Mouse (Mus musculus): Measurements from ENCODE around the gene Ccdc170. TPM values are rescaled to one million over a fixed set of nuclear protein-coding genes. Genes with fewer than 3 reads are reported as not detected.
"Not testable (repeated sequence)": the region's sequence is repeated elsewhere in the genome, so short reads cannot be mapped to it uniquely, and the experiment has no call there.

Ccdc170 gene
- polyA plus RNA-seq (2016; fragmentation: Nextera tagmentation; extraction: Ambion mirVana), result 0.16 TPM in 1 of 2 replicates, not detected in the other

DNA sequence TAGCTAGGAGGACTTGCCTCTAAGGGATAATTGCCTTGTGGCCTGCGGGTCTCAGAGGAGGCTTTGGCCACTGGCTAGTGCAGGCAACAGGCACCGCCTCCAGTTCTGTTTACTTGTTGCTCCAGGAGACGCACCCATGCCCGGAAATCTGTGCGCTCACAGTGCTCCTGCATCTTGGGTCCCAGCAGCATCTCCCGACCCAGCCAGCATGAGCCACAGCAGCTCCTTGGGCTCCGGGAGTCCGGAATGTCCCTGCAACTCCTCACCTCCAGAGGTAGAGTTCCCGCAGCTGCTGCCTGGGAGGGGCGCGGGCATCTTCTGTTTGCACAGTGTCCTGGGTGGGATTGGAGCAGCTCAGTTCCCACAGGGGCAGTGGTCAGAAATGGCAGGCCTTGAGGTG lies at the start of gene Ccdc170:
Gene Ccdc170, plus strand, starts transcription at position 148 of the 400 bp plus-strand sequence.
- Histone ChIP-seq H3K4me3 (peak within 1 kb of the TSS; percentile 32; the same call in 1 of the 2 replicates), H3K36me3 (no peaks in the 10 kb centered on the region), H3K27ac (replicated peaks) (no peak within 1 kb of the TSS; the same call in 1 of the 2 replicates), H3K9me3 (replicated peaks) (no peaks in the 10 kb centered on the region), H3K4me1 (peaks cover 7% of the 10 kb centered on the region), H3K27me3 (ENCODE audit: low read depth, poor library complexity, severe bottlenecking) (no peaks in the 10 kb centered on the region)
- 33% methylated on average over 11 of the region's 11 CpGs for whole genome bisulfite sequencing
- DNase-seq (ENCODE audit: low spot score), result peak; percentile 18

DNA sequence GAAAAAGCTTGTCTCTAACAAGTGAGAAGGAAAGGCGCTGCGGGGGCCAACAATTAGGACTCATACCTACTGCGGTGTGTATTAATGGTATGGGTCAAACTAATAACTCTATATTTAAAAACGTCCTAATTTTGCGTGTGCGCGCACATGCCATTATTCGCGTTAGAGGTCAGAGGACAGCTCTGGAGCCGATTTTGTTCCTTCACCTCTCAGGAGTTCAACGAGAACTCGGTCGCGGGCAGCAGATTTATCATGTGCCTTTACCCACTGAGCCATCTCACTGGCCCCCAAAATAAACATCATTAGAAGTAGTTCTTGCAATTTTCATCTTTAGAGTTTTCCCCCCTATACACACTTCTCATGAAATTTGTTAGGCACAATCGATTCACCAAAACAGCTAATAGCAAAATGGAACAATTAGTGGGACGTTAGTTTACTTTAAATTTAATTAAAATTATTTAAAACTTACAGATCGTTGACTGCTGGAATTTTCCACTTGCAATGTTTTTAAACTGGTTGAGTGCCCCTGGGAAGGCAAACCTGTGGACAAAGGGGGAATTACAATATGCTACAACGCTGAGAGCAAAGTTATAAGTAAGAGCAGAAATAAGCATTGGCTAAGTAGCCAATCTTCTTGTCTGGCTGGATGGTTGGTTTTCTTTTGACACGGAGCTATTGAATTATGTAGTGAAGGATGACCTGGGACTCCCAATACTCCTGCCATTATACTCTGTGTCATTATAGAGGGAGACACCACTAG lies 49.1 kb upstream of the Ccdc170 start:
- peaks cover 35% of the 10 kb centered on the region for H3K36me3 ChIP-seq
- peak overlapping the region; percentile 84 for H3K27ac ChIP-seq (replicated peaks)
- 14% methylated on average over 19 of the region's 19 CpGs for WGBS
- peaks cover 24% of the 10 kb centered on the region for H3K4me1 ChIP-seq
- peak overlapping the region; percentile 76 for H3K4me3 ChIP-seq
- no peak for DNase-seq (ENCODE audit: low spot score)
- no peaks in the 10 kb centered on the region for H3K9me3 ChIP-seq (replicated peaks)
- H3K27me3 ChIP-seq (ENCODE audit: low read depth, poor library complexity, severe bottlenecking), result no peaks in the 10 kb centered on the region

DNA sequence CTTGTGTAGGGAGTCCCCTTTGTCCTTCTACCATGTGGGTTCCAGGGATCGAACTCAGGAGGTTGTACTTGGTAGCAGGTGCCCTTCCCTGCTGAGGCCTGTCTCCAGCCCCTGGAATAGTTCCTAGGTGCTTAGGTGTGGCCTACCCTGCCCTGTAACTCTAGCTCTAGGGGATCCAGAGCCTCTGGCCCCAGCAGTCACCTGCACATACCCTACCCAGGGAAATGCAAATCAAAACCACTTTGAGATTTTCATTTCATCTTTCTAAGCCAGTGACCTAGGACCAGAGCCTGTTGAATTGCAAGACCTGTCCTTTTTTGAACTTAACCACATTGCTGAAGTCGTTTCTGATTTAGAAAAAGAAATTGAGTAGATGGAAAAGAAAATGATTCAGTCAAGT lies 48.4 kb upstream of the Ccdc170 start:
- peaks cover 36% of the 10 kb centered on the region for H3K36me3 ChIP-seq
- not testable (repeated sequence) for H3K9me3 ChIP-seq (replicated peaks); H3K27ac ChIP-seq (replicated peaks); H3K27me3 ChIP-seq (ENCODE audit: low read depth, poor library complexity, severe bottlenecking); DNase-seq (ENCODE audit: low spot score)
- H3K4me1 ChIP-seq, result peaks cover 24% of the 10 kb centered on the region
- 85% methylated on average over 2 of the region's 2 CpGs for WGBS
- peak overlapping the region; percentile 76; the same call in 1 of the 2 replicates for H3K4me3 ChIP-seq

DNA sequence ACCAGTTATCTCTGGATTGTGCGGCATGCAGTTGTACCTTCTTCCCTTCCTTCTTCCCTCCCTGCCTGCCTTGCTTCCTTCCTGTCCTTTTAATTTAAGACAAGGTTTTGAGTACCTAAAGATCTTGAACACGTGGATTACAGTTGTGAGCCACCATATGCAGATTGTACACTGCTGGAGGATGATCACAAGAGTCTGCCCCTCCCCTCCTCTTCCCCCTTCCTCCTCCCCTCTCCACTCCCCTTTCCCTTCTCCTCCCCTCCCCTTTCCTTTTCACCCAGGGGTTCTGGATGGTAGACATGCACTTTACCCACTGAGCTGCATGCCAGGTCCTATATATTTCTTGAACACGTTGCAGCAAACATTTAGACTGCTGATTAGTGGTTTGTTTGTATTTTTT lies 46.9 kb upstream of the Ccdc170 start:
- no peak for DNase-seq (ENCODE audit: low spot score)
- Histone ChIP-seq H3K27ac (replicated peaks) (no peak overlapping the region), H3K36me3 (peaks cover 50% of the 10 kb centered on the region), H3K4me1 (peaks cover 23% of the 10 kb centered on the region), H3K9me3 (replicated peaks) (no peaks in the 10 kb centered on the region), H3K4me3 (no peak overlapping the region), H3K27me3 (ENCODE audit: low read depth, poor library complexity, severe bottlenecking) (no peaks in the 10 kb centered on the region)
- 94% methylated on average over 3 of the region's 3 CpGs for WGBS

DNA sequence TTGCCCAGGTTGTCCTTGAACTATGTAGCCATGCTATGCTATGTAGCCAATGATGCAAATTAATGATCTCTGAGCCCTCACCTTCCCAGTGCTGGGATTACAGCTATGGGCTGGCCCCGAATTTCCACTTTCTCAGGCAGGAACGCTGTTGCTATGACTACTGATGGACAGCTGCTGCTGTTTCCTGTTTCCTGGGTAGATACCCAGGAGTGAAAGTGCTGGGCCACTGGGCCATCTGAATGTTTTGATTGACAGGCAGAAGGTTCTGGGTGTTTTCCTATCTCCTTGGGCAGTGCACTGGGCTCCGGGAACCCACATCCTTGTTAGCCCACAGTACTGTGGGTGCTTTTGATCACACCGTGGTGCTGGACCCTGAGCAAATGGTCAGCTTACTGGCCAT lies 25.9 kb upstream of the Ccdc170 start:
- Histone ChIP-seq H3K4me3 (no peak overlapping the region), H3K9me3 (replicated peaks) (no peaks in the 10 kb centered on the region), H3K4me1 (no peaks in the 10 kb centered on the region), H3K27ac (replicated peaks) (no peak overlapping the region), H3K36me3 (peaks cover 46% of the 10 kb centered on the region), H3K27me3 (ENCODE audit: low read depth, poor library complexity, severe bottlenecking) (no peaks in the 10 kb centered on the region)
- WGBS, result 84% methylated on average over 4 of the region's 4 CpGs
- no peak for DNase-seq (ENCODE audit: low spot score)

DNA sequence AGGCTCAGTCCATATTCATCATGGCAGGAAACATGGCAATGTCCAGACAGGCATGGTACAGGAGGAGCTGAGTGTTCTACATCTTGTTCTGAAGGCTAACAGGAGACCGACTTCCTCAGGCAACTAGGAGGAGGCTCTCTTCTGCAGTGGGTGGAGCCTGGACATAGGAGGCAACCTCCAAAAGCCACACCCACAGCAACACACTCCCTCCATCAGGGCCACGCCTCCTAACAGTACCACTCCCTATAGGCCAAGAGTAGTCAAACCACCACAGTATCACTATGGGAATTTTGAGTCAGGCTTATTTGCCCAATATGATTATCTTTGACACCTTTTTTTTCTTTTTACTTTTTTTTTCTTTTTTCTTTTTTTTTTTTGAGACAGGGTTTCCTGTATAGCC lies 22.1 kb upstream of the Ccdc170 start:
- Histone ChIP-seq H3K27ac (replicated peaks) (no peak overlapping the region), H3K36me3 (peaks cover 11% of the 10 kb centered on the region), H3K4me1 (0 out of 2 replicates have a peak, but pooled peaks cover 3% of the 10 kb centered on the region), H3K27me3 (ENCODE audit: low read depth, poor library complexity, severe bottlenecking) (no peaks in the 10 kb centered on the region), H3K9me3 (replicated peaks) (no peaks in the 10 kb centered on the region), H3K4me3 (no peak overlapping the region)
- no peak for DNase-seq (ENCODE audit: low spot score)
- WGBS, result 98% methylated on average over 2 of the region's 2 CpGs

DNA sequence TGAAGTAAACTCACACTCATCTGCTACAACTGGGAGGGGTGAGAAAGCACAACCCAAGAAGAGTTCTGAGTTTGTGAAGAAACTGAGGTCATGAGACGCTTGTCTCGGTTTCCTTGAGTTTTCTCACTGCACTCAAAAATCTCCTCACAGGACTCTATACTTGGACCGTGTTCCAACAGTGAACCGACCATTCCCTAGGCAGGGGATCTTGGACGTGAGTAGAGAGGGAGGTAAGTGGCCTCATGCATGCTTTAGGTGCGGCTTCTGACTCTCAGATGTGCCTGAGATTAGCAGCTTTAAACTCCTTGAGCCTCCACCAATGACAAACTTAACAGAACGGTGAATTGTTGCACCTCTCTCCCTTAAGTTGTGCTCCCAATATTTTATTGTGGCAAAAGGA lies 16.5 kb upstream of the Ccdc170 start:
- H3K27ac ChIP-seq (replicated peaks), result no peak overlapping the region
- H3K9me3 ChIP-seq (replicated peaks), result no peaks in the 10 kb centered on the region
- H3K4me1 ChIP-seq, result 0 out of 2 replicates have a peak, but pooled peaks cover 3% of the 10 kb centered on the region
- no peaks in the 10 kb centered on the region for H3K36me3 ChIP-seq
- H3K27me3 ChIP-seq (ENCODE audit: low read depth, poor library complexity, severe bottlenecking), result no peaks in the 10 kb centered on the region
- DNase-seq (ENCODE audit: low spot score), result no peak
- WGBS, result 80% methylated on average over 7 of the region's 7 CpGs
- H3K4me3 ChIP-seq, result no peak overlapping the region

DNA sequence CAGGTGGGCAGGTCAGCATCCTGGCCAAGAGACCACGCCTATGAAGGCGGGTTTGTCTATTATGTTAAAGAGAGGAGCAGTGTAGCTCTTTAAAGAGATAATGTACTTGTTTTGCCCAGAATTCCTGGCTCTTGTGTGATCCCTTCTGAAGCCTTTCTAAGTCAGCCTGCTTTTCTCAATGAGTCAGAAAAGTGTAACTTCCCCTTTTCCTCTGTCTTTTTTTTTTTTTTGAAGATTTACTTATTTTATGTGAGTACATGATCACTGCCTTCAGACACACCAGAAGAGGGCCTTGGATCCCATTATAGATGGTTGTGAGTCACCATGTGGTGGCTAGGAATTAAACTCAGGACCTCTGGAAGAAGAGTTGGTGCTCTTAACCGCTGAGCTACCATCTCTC lies 12.9 kb upstream of the Ccdc170 start:
- 86% methylated on average over 3 of the region's 3 CpGs for WGBS
- no peaks in the 10 kb centered on the region for H3K27me3 ChIP-seq (ENCODE audit: low read depth, poor library complexity, severe bottlenecking)
- DNase-seq (ENCODE audit: low spot score), result no peak
- H3K27ac ChIP-seq (replicated peaks), result no peak overlapping the region
- no peaks in the 10 kb centered on the region for H3K9me3 ChIP-seq (replicated peaks)
- no peaks in the 10 kb centered on the region for H3K36me3 ChIP-seq
- 0 out of 2 replicates have a peak, but pooled peaks cover 2% of the 10 kb centered on the region for H3K4me1 ChIP-seq
- H3K4me3 ChIP-seq, result no peak overlapping the region

DNA sequence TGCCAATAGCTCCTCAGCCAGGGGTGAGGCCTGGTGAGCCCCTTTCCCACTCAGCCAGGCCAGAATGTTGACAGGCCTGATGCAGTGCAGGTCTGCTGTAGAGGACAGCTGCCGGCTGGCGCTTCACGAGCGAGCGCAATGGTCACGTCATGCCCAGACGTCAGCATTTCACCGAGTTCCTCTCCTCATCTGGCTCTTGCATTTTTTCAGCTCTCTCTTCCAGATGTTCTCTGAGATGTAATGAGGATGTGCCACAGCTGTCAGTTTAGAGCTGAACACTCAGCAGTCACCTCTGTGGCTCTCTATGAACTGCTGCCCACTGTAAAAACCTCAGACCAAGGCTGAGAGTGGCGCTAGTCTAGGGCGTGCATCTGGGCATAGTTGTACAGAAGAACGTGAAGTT lies 8.7 kb upstream of the Ccdc170 start:
- H3K27me3 ChIP-seq (ENCODE audit: low read depth, poor library complexity, severe bottlenecking), result no peaks in the 10 kb centered on the region
- 94% methylated on average over 11 of the region's 11 CpGs for WGBS
- H3K9me3 ChIP-seq (replicated peaks), result no peaks in the 10 kb centered on the region
- H3K27ac ChIP-seq (replicated peaks), result no peak overlapping the region
- no peak overlapping the region for H3K4me3 ChIP-seq
- no peaks in the 10 kb centered on the region for H3K36me3 ChIP-seq
- no peaks in the 10 kb centered on the region for H3K4me1 ChIP-seq
- no peak for DNase-seq (ENCODE audit: low spot score)

DNA sequence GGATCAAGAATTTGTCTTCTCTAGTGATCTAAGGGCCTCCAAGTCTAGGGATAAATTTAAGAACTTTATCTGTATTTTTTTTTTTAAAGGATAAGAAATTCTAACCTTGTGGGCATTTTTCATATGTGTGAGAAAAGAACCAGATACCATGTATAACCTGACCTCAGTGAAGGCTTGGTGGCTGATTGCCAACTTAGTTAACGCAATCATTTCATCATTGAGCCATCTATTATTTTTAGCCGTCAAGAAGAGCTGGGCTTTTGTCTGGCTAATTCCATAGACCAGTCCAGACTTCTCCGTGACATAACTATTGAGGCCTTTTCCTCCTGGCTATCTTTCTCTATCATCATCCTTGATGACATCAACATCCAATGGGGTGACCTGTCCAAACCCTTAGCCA lies 6.9 kb upstream of the Ccdc170 start:
- 91% methylated on average over 3 of the region's 3 CpGs for WGBS
- Histone ChIP-seq H3K4me1 (no peaks in the 10 kb centered on the region), H3K4me3 (no peak overlapping the region), H3K36me3 (no peaks in the 10 kb centered on the region), H3K9me3 (replicated peaks) (no peaks in the 10 kb centered on the region), H3K27me3 (ENCODE audit: low read depth, poor library complexity, severe bottlenecking) (no peaks in the 10 kb centered on the region), H3K27ac (replicated peaks) (no peak overlapping the region)
- no peak for DNase-seq (ENCODE audit: low spot score)

DNA sequence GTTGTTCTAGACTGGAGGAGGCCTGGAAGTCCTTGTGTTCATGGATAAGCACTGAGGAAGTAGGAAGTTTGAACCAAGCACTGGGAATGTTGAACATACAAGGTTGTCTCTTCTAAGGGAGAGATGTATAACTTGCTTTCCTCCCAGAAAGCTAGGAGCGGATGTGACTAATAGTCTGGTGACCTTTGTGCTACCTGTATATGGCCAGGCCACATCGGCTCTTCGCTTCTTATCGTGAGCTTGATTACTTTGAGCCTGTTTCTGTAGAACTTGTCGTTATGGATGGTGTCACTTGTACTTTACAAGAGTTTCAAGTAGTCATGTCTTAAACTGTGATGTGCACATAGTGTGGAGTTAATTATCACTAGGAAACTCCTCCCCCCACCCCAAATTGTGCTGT lies 5.7 kb upstream of the Ccdc170 start:
- Histone ChIP-seq H3K27ac (replicated peaks) (no peak overlapping the region), H3K4me3 (no peak overlapping the region), H3K4me1 (no peaks in the 10 kb centered on the region), H3K27me3 (ENCODE audit: low read depth, poor library complexity, severe bottlenecking) (no peaks in the 10 kb centered on the region), H3K36me3 (no peaks in the 10 kb centered on the region), H3K9me3 (replicated peaks) (no peaks in the 10 kb centered on the region)
- WGBS, result 96% methylated on average over 5 of the region's 5 CpGs
- DNase-seq (ENCODE audit: low spot score), result no peak

DNA sequence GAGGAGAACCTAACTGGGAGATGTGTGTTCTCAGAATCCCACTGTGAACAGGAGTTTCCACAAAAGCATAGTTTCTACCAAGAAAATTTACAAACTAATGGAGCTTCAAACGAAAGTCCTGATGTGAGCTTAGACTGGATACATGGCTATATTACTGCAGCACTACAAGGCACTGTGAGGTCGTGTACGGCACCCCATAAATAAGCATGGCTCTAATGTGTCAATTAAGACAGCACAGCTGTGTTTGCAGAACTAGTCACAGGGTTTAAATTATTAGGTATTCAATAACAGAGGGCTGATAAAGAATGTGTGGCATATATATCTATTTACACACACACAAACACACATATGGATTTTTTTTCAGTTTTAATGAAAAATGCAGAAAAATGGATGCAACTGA lies 1.4 kb upstream of the Ccdc170 start:
- DNase-seq (ENCODE audit: low spot score), result no peak
- H3K27ac ChIP-seq (replicated peaks), result no peak overlapping the region
- no peaks in the 10 kb centered on the region for H3K36me3 ChIP-seq
- no peaks in the 10 kb centered on the region for H3K9me3 ChIP-seq (replicated peaks)
- peaks cover 7% of the 10 kb centered on the region for H3K4me1 ChIP-seq
- WGBS, result 79% methylated on average over 3 of the region's 3 CpGs
- H3K27me3 ChIP-seq (ENCODE audit: low read depth, poor library complexity, severe bottlenecking), result no peaks in the 10 kb centered on the region
- no peak overlapping the region for H3K4me3 ChIP-seq

DNA sequence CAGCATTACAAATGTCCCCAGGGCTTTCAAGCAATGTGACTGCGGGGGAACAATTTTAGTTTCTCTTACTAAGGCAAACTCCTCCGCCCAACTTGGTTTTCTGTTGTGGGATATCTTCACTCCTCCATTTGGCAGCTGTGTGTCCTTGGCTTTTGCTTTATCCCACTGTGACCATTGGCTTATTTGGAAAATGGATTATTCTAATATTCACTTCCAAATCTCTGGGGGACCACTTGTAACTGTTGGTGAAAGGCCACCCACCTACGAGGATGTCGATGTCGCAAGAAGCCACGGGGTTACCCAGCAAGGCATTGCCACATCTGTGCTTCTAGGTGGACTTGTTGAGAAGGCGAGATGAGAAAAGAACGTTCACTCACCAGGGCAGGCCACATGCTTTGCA lies 607 bp upstream of the Ccdc170 start:
- H3K9me3 ChIP-seq (replicated peaks), result no peaks in the 10 kb centered on the region
- peaks cover 7% of the 10 kb centered on the region for H3K4me1 ChIP-seq
- DNase-seq (ENCODE audit: low spot score), result no peak
- H3K27me3 ChIP-seq (ENCODE audit: low read depth, poor library complexity, severe bottlenecking), result no peaks in the 10 kb centered on the region
- no peak overlapping the region for H3K27ac ChIP-seq (replicated peaks)
- H3K4me3 ChIP-seq, result no peak overlapping the region
- WGBS, result 83% methylated on average over 8 of the region's 8 CpGs
- H3K36me3 ChIP-seq, result no peaks in the 10 kb centered on the region
